In genomic region chr11:3362854-3363253, GRCm38 (mm10) we compare ENCODE assay signal across 15 mouse cellular contexts.
"Had no signal": no experiment of that assay in that cellular context is flagged by ENCODE, and none has a peak within 500 bp of the region (broad histone marks: within the 10 kb centered on the region; RNA-seq: fewer than 3 reads in every experiment).

No protein-coding gene starts in this region.

- H3K4me2 ChIP-seq: neural tube, embryonic 15.5 days; stomach, embryonic 15.5 days had no signal

- H3K9me3 ChIP-seq: neural tube, embryonic 15.5 days; stomach, embryonic 15.5 days had no signal

- H3K4me3 ChIP-seq: neural tube, embryonic 15.5 days; stomach, embryonic 15.5 days had no signal

- H3K27ac ChIP-seq: neural tube, embryonic 15.5 days; stomach, embryonic 15.5 days; stomach, postnatal 0 days had no signal

- DNase-seq: retina, postnatal 1 day; right cerebral cortex, adult 18-20 months; right cerebral cortex, postnatal 14 days; right cerebral cortex, postnatal 25 days; right cerebral cortex, postnatal 4 days; spleen, adult 18-20 months; thymus, adult 18-20 months; thymus, adult 2 months; thymus, postnatal 14 days; thymus, postnatal 25 days; thymus, postnatal 36 days; thymus, postnatal 4 days had no signal

- H3K9ac ChIP-seq: neural tube, embryonic 15.5 days; stomach, embryonic 15.5 days had no signal

- H3K27me3 ChIP-seq: neural tube, embryonic 15.5 days; stomach, embryonic 15.5 days had no signal
